Mouse (Mus musculus): ENCODE measurements around the gene Il10ra. TPM values are rescaled to one million over a fixed set of nuclear protein-coding genes. Genes with fewer than 3 reads are reported as not detected.

Il10ra gene
- polyA plus RNA-seq, 1 experiment from 2014 or later, result 0.70 TPM

DNA sequence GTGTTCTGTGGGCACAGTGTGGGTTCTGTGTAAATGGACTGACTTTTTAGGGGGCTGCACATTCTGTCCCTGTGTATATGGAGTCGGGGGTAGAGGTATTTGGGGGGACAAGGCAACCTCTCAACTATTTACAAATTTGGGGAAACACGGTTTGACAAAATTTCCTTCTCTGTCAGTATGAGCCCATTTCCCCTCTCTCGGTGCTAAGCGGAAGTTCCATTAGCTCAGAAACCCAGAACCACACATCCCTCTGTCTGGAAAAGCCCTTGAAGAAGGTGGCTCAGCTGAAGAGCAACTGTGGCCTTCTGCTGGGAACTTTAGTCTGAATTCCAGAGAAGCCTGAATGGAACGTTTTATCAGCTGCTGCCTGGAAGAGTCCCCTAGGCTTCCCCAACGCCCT lies 16.6 kb downstream of the Il10ra start:
- no peak for DNase-seq (ENCODE audit: low spot score)
- TF ChIP-seq CTCF (IDR thresholded peaks at IDR 0.05; ENCODE audit: low read depth), result no peak

DNA sequence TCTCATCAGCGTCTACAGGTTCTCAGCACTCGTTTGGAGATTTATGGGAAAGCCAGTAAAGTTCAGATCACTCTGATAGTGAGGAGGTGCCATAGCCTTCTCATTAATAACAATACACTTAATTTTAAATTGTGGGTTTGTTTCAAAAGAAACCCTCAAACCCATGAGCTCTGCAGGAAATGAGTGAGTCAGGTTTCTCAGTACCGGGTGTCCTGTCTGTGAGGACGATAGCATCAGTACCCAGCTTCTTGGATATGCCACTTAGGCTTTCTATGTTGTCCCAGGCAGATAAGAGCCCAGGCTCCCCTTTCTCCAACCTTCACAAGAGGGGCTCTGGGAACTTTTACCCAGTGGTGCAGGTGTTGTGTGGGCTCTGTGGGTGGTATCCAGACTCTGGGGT lies 17.0 kb downstream of the Il10ra start:
- ATAC-seq (replicated peaks; ENCODE audit: low FRiP score, low read depth), result no peak
- 46% methylated on average over 4 of the region's 4 CpGs for WGBS

More for the DNA sequence above, 16.6 kb downstream of the Il10ra start:
- Histone ChIP-seq H3K4me1 (replicated peaks; ENCODE audit: insufficient read depth, low read length) (no peaks in the 10 kb centered on the region), H3K9ac (ENCODE audit: low read depth, low read length) (no peak overlapping the region), H3K27ac (no peak overlapping the region), H3K4me3 (replicated peaks; ENCODE audit: low read depth, low read length) (no peak overlapping the region), H3K27me3 (ENCODE audit: insufficient read depth, low read length) (no peaks in the 10 kb centered on the region), H3K4me2 (ENCODE audit: low read length) (no peak overlapping the region), H3K9me3 (replicated peaks; ENCODE audit: low read length) (no peaks in the 10 kb centered on the region), H3K36me3 (ENCODE audit: insufficient read depth, low read length) (no peaks in the 10 kb centered on the region)
- ATAC-seq (replicated peaks; ENCODE audit: low FRiP score, low read depth), result no peak
- WGBS, result 76% methylated on average over 6 of the region's 6 CpGs

DNA sequence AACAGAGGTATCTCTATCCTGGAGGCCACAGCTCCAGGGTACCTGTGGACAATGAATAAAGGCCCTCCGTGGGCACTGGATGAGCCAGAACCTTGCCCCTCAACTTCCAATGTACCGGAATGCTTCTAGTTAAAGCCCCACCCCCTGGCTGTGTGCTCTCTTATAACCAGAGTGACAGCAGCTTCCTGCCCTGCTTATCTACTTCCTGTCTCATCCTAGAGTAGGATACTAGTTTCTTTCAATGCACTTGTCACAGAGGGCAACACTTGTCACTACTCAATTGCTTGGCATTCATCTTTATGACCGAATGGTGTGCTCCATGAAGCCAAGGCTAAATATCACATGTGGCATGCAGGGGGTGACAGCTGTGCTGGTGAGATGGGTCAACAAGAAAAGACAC lies 17.7 kb downstream of the Il10ra start:
- Histone ChIP-seq H3K4me2 (ENCODE audit: low read length) (no peak overlapping the region), H3K36me3 (ENCODE audit: insufficient read depth, low read length) (no peaks in the 10 kb centered on the region), H3K9ac (ENCODE audit: low read depth, low read length) (no peak overlapping the region), H3K9me3 (replicated peaks; ENCODE audit: low read length) (no peaks in the 10 kb centered on the region), H3K27ac (no peak overlapping the region), H3K4me1 (replicated peaks; ENCODE audit: insufficient read depth, low read length) (no peaks in the 10 kb centered on the region), H3K4me3 (replicated peaks; ENCODE audit: low read depth, low read length) (no peak overlapping the region), H3K27me3 (ENCODE audit: insufficient read depth, low read length) (no peaks in the 10 kb centered on the region)
- 68% methylated on average over 3 of the region's 3 CpGs for WGBS
- DNase-seq (ENCODE audit: low spot score) (no peak), ATAC-seq (replicated peaks; ENCODE audit: low FRiP score, low read depth) (no peak)
- TF ChIP-seq CTCF (IDR thresholded peaks at IDR 0.05; ENCODE audit: low read depth), result no peak

More for the DNA sequence above, 17.0 kb downstream of the Il10ra start:
- Histone ChIP-seq H3K4me2 (ENCODE audit: low read length) (no peak overlapping the region), H3K27me3 (ENCODE audit: insufficient read depth, low read length) (no peaks in the 10 kb centered on the region), H3K27ac (no peak overlapping the region), H3K36me3 (ENCODE audit: insufficient read depth, low read length) (no peaks in the 10 kb centered on the region), H3K9me3 (replicated peaks; ENCODE audit: low read length) (no peaks in the 10 kb centered on the region), H3K4me1 (replicated peaks; ENCODE audit: insufficient read depth, low read length) (no peaks in the 10 kb centered on the region), H3K4me3 (replicated peaks; ENCODE audit: low read depth, low read length) (no peak overlapping the region), H3K9ac (ENCODE audit: low read depth, low read length) (no peak overlapping the region)
- no peak for DNase-seq (ENCODE audit: low spot score)
- TF ChIP-seq CTCF (IDR thresholded peaks at IDR 0.05; ENCODE audit: low read depth), result no peak

DNA sequence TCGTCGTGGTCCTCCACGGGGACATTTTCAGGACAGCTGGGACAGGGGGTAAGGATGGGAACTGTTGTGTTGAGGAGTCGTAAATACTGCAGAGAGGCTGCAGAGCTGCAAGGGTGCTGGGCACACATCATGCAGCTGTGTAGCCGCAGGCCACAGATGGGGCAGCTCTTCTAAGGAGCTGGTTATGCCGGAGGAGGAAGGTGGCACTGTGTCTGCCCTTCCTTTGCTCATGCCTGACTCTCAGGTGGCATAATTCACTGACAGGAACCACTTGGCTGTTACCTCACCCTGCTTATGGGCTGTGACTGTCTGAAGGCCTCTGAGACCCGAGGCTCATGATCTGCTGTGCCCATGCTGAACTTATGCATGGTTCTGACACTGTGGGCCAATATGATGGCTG lies 18.6 kb downstream of the Il10ra start:
- Histone ChIP-seq H3K27ac (no peak overlapping the region), H3K36me3 (ENCODE audit: insufficient read depth, low read length) (no peaks in the 10 kb centered on the region), H3K9ac (ENCODE audit: low read depth, low read length) (no peak overlapping the region), H3K27me3 (ENCODE audit: insufficient read depth, low read length) (no peaks in the 10 kb centered on the region), H3K9me3 (replicated peaks; ENCODE audit: low read length) (no peaks in the 10 kb centered on the region), H3K4me1 (replicated peaks; ENCODE audit: insufficient read depth, low read length) (no peaks in the 10 kb centered on the region), H3K4me3 (replicated peaks; ENCODE audit: low read depth, low read length) (no peak overlapping the region), H3K4me2 (ENCODE audit: low read length) (no peak overlapping the region)
- TF ChIP-seq CTCF (IDR thresholded peaks at IDR 0.05; ENCODE audit: low read depth), result no peak
- no peak for ATAC-seq (replicated peaks; ENCODE audit: low FRiP score, low read depth)
- WGBS, result 81% methylated on average over 7 of the region's 7 CpGs
- DNase-seq (ENCODE audit: low spot score), result no peak

DNA sequence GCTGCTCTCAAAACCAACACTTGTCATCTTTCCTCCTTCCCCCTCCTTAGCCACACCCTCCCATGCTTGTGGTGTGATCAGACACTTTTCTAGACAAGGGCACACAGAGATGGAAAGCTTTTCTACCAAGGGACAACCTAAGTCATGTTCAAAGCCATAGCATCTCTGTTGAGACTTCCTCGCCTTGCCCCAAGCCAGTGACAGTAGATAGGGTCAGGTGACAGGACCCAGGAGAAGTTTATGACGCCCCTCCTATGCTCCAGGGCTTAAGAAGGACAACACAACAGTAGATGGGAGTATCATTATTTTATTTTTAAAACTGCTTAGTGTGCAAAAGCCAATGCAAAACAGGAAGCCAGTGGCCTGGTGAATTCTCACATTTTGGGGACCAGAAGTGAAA lies 21.4 kb downstream of the Il10ra start:
- H3K27me3 ChIP-seq (ENCODE audit: insufficient read depth, low read length), result no peaks in the 10 kb centered on the region
- ATAC-seq (replicated peaks; ENCODE audit: low FRiP score, low read depth) (no peak), DNase-seq (ENCODE audit: low spot score) (no peak)
- no peak overlapping the region for H3K9ac ChIP-seq (ENCODE audit: low read depth, low read length)
- H3K27ac ChIP-seq, result no peak overlapping the region
- no peaks in the 10 kb centered on the region for H3K36me3 ChIP-seq (ENCODE audit: insufficient read depth, low read length)
- 51% methylated on average over 2 of the region's 2 CpGs for WGBS
- no peaks in the 10 kb centered on the region for H3K9me3 ChIP-seq (replicated peaks; ENCODE audit: low read length)
- no peak for TF ChIP-seq CTCF (IDR thresholded peaks at IDR 0.05; ENCODE audit: low read depth)
- H3K4me1 ChIP-seq (replicated peaks; ENCODE audit: insufficient read depth, low read length), result no peaks in the 10 kb centered on the region
- H3K4me2 ChIP-seq (ENCODE audit: low read length), result no peak overlapping the region
- H3K4me3 ChIP-seq (replicated peaks; ENCODE audit: low read depth, low read length), result no peak overlapping the region

DNA sequence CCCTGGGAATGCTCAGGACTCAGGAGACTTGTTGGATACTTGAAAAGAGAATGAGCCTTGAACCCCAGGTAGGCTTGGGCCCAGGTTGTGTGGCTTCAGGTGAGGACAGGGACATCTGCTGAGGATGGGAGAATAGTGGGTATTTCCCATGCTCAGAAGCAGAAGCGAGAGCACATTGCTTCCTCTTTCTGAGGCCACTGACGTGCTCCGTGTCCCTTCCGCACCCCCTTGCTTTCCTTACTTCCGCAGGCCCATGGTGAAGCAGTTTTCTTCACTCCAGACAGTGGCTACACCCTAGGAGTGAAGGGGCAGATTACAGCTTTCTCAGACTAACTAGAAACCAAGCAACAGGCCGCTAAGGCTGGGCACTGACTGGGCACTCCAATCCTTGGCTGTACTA lies 22.9 kb downstream of the Il10ra start:
- Histone ChIP-seq H3K4me3 (replicated peaks; ENCODE audit: low read depth, low read length) (no peak overlapping the region), H3K27ac (no peak overlapping the region), H3K27me3 (ENCODE audit: insufficient read depth, low read length) (no peaks in the 10 kb centered on the region), H3K4me2 (ENCODE audit: low read length) (no peak overlapping the region), H3K4me1 (replicated peaks; ENCODE audit: insufficient read depth, low read length) (no peaks in the 10 kb centered on the region), H3K9ac (ENCODE audit: low read depth, low read length) (no peak overlapping the region), H3K9me3 (replicated peaks; ENCODE audit: low read length) (no peaks in the 10 kb centered on the region), H3K36me3 (ENCODE audit: insufficient read depth, low read length) (no peaks in the 10 kb centered on the region)
- ATAC-seq (replicated peaks; ENCODE audit: low FRiP score, low read depth) (no peak), DNase-seq (ENCODE audit: low spot score) (no peak)
- no peak for TF ChIP-seq CTCF (IDR thresholded peaks at IDR 0.05; ENCODE audit: low read depth)
- WGBS, result 93% methylated on average over 6 of the region's 6 CpGs

DNA sequence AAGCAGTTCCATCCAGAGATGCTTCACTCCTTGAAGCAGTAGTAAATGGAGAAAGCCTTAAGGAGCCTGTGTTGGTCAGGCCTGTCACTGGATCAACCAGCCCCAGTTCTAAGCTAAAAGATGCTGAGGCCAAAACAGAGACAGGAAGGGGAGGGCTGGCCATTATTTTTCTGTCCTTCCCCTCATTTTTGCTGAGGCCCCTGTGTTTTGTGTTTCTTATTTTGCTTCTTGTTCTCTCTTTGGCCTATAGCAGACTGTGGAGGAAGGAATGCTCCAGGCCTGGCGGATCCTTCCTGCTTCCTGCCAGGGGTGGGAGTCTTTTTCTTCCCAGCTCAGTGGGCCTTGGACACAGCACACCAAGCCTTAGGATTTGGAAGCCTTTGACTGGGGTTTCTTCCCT lies 23.5 kb downstream of the Il10ra start:
- no peaks in the 10 kb centered on the region for H3K36me3 ChIP-seq (ENCODE audit: insufficient read depth, low read length)
- no peaks in the 10 kb centered on the region for H3K9me3 ChIP-seq (replicated peaks; ENCODE audit: low read length)
- ATAC-seq (replicated peaks; ENCODE audit: low FRiP score, low read depth) (no peak), DNase-seq (ENCODE audit: low spot score) (no peak)
- TF ChIP-seq CTCF (IDR thresholded peaks at IDR 0.05; ENCODE audit: low read depth), result no peak
- no peak overlapping the region for H3K4me2 ChIP-seq (ENCODE audit: low read length)
- H3K9ac ChIP-seq (ENCODE audit: low read depth, low read length), result no peak overlapping the region
- no peak overlapping the region for H3K4me3 ChIP-seq (replicated peaks; ENCODE audit: low read depth, low read length)
- WGBS, result 65% methylated on average over 1 of the region's 1 CpGs
- no peaks in the 10 kb centered on the region for H3K27me3 ChIP-seq (ENCODE audit: insufficient read depth, low read length)
- H3K27ac ChIP-seq, result no peak overlapping the region
- H3K4me1 ChIP-seq (replicated peaks; ENCODE audit: insufficient read depth, low read length), result no peaks in the 10 kb centered on the region

All from kidney, postnatal 0 days (tissue).